8 mouse cellular contexts compared by ENCODE assay signal in genomic region chr5:125392618-125392976, GRCm38 (mm10). TPM values are rescaled to one million over a fixed set of nuclear protein-coding genes. Genes with fewer than 3 reads are reported as not detected.
DNase-seq lines count a peak whose midpoint lies in the region; ATAC-seq and TF ChIP-seq lines count a peak whose summit lies in the region.

No protein-coding gene starts in this region.

- no peak for DNase-seq in lung, postnatal 4 days
- no peak for DNase-seq in layer of hippocampus, postnatal 10 days (ENCODE audit: low spot score in 2 of 2)
- DNase-seq in spleen, adult 18-20 months: no peak
- no peak for DNase-seq in kidney, postnatal 25 days

- no peak for TF ChIP-seq CTCF in embryonic fibroblast, embryonic 13.5 days (IDR thresholded peaks at IDR 0.05; ENCODE audit: borderline replicate concordance, insufficient read depth, low read length)

- no peaks in the 10 kb centered on the region for H3K36me3 ChIP-seq in lung, embryonic 15.5 days
- no peaks in the 10 kb centered on the region for H3K36me3 ChIP-seq in intestine, embryonic 16.5 days (ENCODE audit: control insufficient read depth, insufficient read depth, low read length)
- no peaks in the 10 kb centered on the region for H3K36me3 ChIP-seq in neural tube, embryonic 14.5 days (ENCODE audit: control insufficient read depth, insufficient read depth, low read length)

- H3K4me2 ChIP-seq in lung, embryonic 15.5 days: peak overlapping the region; percentile 56
- peak overlapping the region; percentile 61 for H3K4me2 ChIP-seq in intestine, embryonic 16.5 days (ENCODE audit: low read depth, low read length)
- H3K4me2 ChIP-seq in neural tube, embryonic 14.5 days (ENCODE audit: low read depth, low read length): peak overlapping the region; percentile 50; the same call in 1 of the 2 replicates

- no peak overlapping the region for H3K4me3 ChIP-seq in lung, embryonic 15.5 days
- no peak overlapping the region for H3K4me3 ChIP-seq in embryonic fibroblast, embryonic 13.5 days (ENCODE audit: insufficient read depth, low read length)
- peak overlapping the region; percentile 34 for H3K4me3 ChIP-seq in intestine, embryonic 16.5 days (ENCODE audit: low read length)
- peak overlapping the region; percentile 20; the same call in 1 of the 2 replicates for H3K4me3 ChIP-seq in neural tube, embryonic 14.5 days (ENCODE audit: low read depth, low read length)

- no peaks in the 10 kb centered on the region for H3K27me3 ChIP-seq in lung, embryonic 15.5 days
- no peaks in the 10 kb centered on the region for H3K27me3 ChIP-seq in intestine, embryonic 16.5 days (replicated peaks; ENCODE audit: control insufficient read depth, insufficient read depth, low read length)
- H3K27me3 ChIP-seq in neural tube, embryonic 14.5 days (ENCODE audit: control insufficient read depth, insufficient read depth, low read length): no peaks in the 10 kb centered on the region

- no peak; the same call in 1 of the 2 replicates for TF ChIP-seq POLR2A in embryonic fibroblast, embryonic 13.5 days (IDR thresholded peaks at IDR 0.05; ENCODE audit: low read depth, low read length)

- peak overlapping the region; percentile 96 for H3K27ac ChIP-seq in lung, embryonic 15.5 days
- peak overlapping the region; percentile 99 for H3K27ac ChIP-seq in embryonic fibroblast, embryonic 13.5 days (ENCODE audit: insufficient read depth, low read length)
- peak overlapping the region; percentile 99 for H3K27ac ChIP-seq in intestine, embryonic 16.5 days (ENCODE audit: low read length)
- H3K27ac ChIP-seq in neural tube, embryonic 14.5 days (ENCODE audit: low read depth, low read length): peak overlapping the region; percentile 95

- no peaks in the 10 kb centered on the region for H3K9me3 ChIP-seq in lung, embryonic 15.5 days
- no peaks in the 10 kb centered on the region for H3K9me3 ChIP-seq in intestine, embryonic 16.5 days (ENCODE audit: control insufficient read depth, low read length)
- no peaks in the 10 kb centered on the region for H3K9me3 ChIP-seq in neural tube, embryonic 14.5 days (ENCODE audit: control insufficient read depth, low read length)

- WGBS in lung, embryonic 15.5 days: 11% methylated on average over 1 of the region's 1 CpGs
- 47% methylated on average over 1 of the region's 1 CpGs for WGBS in intestine, embryonic 16.5 days
- WGBS in neural tube, embryonic 14.5 days: 27% methylated on average over 1 of the region's 1 CpGs

- H3K4me1 ChIP-seq in lung, embryonic 15.5 days: peaks cover 47% of the 10 kb centered on the region
- H3K4me1 ChIP-seq in embryonic fibroblast, embryonic 13.5 days (ENCODE audit: control insufficient read depth, insufficient read depth, low read length): peaks cover 3% of the 10 kb centered on the region; the same call in 1 of the 2 replicates
- peaks cover 29% of the 10 kb centered on the region for H3K4me1 ChIP-seq in intestine, embryonic 16.5 days (ENCODE audit: control insufficient read depth, insufficient read depth, low read length)
- peaks cover 27% of the 10 kb centered on the region for H3K4me1 ChIP-seq in neural tube, embryonic 14.5 days (ENCODE audit: control insufficient read depth, insufficient read depth, low read length)

- no peak overlapping the region for H3K9ac ChIP-seq in lung, embryonic 15.5 days
- H3K9ac ChIP-seq in intestine, embryonic 16.5 days (ENCODE audit: low read depth, low read length): peak overlapping the region; percentile 70
- H3K9ac ChIP-seq in neural tube, embryonic 14.5 days (replicated peaks; ENCODE audit: low read depth, low read length): 0 out of 2 replicates have a peak overlapping the region, but pooled peaks have one; percentile 7

- ATAC-seq in lung, embryonic 15.5 days (ENCODE audit: borderline replicate concordance, extremely low read depth, low FRiP score, low TSS enrichment): peak; percentile 12
- no peak for ATAC-seq in intestine, embryonic 16.5 days
- ATAC-seq in neural tube, embryonic 14.5 days (ENCODE audit: low read depth): no peak

RNA-seq across cellular contexts. Expression of gene Ubc, which starts 2.6 kb away (rescaled TPM):
- polyA plus RNA-seq in lung, embryonic 15.5 days (2015; fragmentation: Nextera tagmentation; extraction: Ambion mirVana): 1,173 and 1,218 TPM in 2 replicates
- polyA plus RNA-seq in embryonic fibroblast, embryonic 13.5 days (2011; ENCODE audit: insufficient read length, low read depth, missing spikeins): 543 and 665 TPM in 2 replicates
- 897 and 920 TPM in 2 replicates for polyA plus RNA-seq in intestine, embryonic 16.5 days (2015; fragmentation: Nextera tagmentation; extraction: Ambion mirVana)
- 1,368 and 1,388 TPM in 2 replicates for polyA plus RNA-seq in neural tube, embryonic 14.5 days (2014; fragmentation: Nextera tagmentation; extraction: Ambion mirVana)
- 100 to 1,000 TPM; 760 to 831 TPM for total RNA-seq in layer of hippocampus, postnatal 10 days (2021)

RNA-seq across cellular contexts. Expression of gene Gm10382, which starts 3.5 kb away (rescaled TPM):
- 0.56 and 0.73 TPM in 2 replicates for polyA plus RNA-seq in lung, embryonic 15.5 days (2015; fragmentation: Nextera tagmentation; extraction: Ambion mirVana)
- not detected in 2 replicates for polyA plus RNA-seq in embryonic fibroblast, embryonic 13.5 days (2011; ENCODE audit: insufficient read length, low read depth, missing spikeins)
- 0.18 and 0.24 TPM in 2 replicates for polyA plus RNA-seq in intestine, embryonic 16.5 days (2015; fragmentation: Nextera tagmentation; extraction: Ambion mirVana)
- polyA plus RNA-seq in neural tube, embryonic 14.5 days (2014; fragmentation: Nextera tagmentation; extraction: Ambion mirVana): 0.28 and 0.50 TPM in 2 replicates
- total RNA-seq in layer of hippocampus, postnatal 10 days (2021): under 1 TPM in 1 of 2 experiments, not detected in 1; 0.27 TPM

RNA-seq across cellular contexts. Expression of gene Dhx37, which starts 41.3 kb away (rescaled TPM):
- polyA plus RNA-seq in lung, embryonic 15.5 days (2015; fragmentation: Nextera tagmentation; extraction: Ambion mirVana): 9.9 and 11.7 TPM in 2 replicates
- 18.6 and 27.6 TPM in 2 replicates for polyA plus RNA-seq in embryonic fibroblast, embryonic 13.5 days (2011; ENCODE audit: insufficient read length, low read depth, missing spikeins)
- polyA plus RNA-seq in intestine, embryonic 16.5 days (2015; fragmentation: Nextera tagmentation; extraction: Ambion mirVana): 8.3 and 10.2 TPM in 2 replicates
- 8.5 and 8.6 TPM in 2 replicates for polyA plus RNA-seq in neural tube, embryonic 14.5 days (2014; fragmentation: Nextera tagmentation; extraction: Ambion mirVana)
- 10 to 100 TPM; 13.3 TPM for total RNA-seq in layer of hippocampus, postnatal 10 days (2021)

RNA-seq across cellular contexts. Expression of gene Bri3bp, which starts 48.8 kb away (rescaled TPM):
- 35.6 and 39.2 TPM in 2 replicates for polyA plus RNA-seq in lung, embryonic 15.5 days (2015; fragmentation: Nextera tagmentation; extraction: Ambion mirVana)
- polyA plus RNA-seq in embryonic fibroblast, embryonic 13.5 days (2011; ENCODE audit: insufficient read length, low read depth, missing spikeins): 30.2 and 37.5 TPM in 2 replicates
- 58.2 and 58.3 TPM in 2 replicates for polyA plus RNA-seq in intestine, embryonic 16.5 days (2015; fragmentation: Nextera tagmentation; extraction: Ambion mirVana)
- polyA plus RNA-seq in neural tube, embryonic 14.5 days (2014; fragmentation: Nextera tagmentation; extraction: Ambion mirVana): 34.5 and 40.5 TPM in 2 replicates
- 10 to 100 TPM; 82.6 to 87.9 TPM for total RNA-seq in layer of hippocampus, postnatal 10 days (2021)

RNA-seq across cellular contexts. Expression of gene Scarb1, which starts 51.7 kb away (rescaled TPM):
- polyA plus RNA-seq in lung, embryonic 15.5 days (2015; fragmentation: Nextera tagmentation; extraction: Ambion mirVana): 61.2 and 65.6 TPM in 2 replicates
- polyA plus RNA-seq in embryonic fibroblast, embryonic 13.5 days (2011; ENCODE audit: insufficient read length, low read depth, missing spikeins): 46.8 and 47.8 TPM in 2 replicates
- 59.9 and 73.1 TPM in 2 replicates for polyA plus RNA-seq in intestine, embryonic 16.5 days (2015; fragmentation: Nextera tagmentation; extraction: Ambion mirVana)
- polyA plus RNA-seq in neural tube, embryonic 14.5 days (2014; fragmentation: Nextera tagmentation; extraction: Ambion mirVana): 33.7 and 36.9 TPM in 2 replicates
- 10 to 100 TPM; 55.4 to 56.7 TPM for total RNA-seq in layer of hippocampus, postnatal 10 days (2021)

Comparison
In these comparisons a context has a peak if more than half of its experiments do, and no peak if none do; other contexts are left out.
1. H3K4me3 ChIP-seq: peak in intestine, embryonic 16.5 days (single experiment) and neural tube, embryonic 14.5 days (single experiment); none in lung, embryonic 15.5 days (single experiment) and embryonic fibroblast, embryonic 13.5 days (single experiment).
2. Peak in every context shown above with its lines, with median percentiles within 50 percentile points of each other: H3K27ac ChIP-seq and H3K4me2 ChIP-seq.